Mouse (Mus musculus) MEL (cell line): ENCODE measurements at regions not wholly inside any gene's neighbourhood (a gene's known extent, or its start where the extent isn't known, plus 50 kb on each side); places are given as distances from the start of the nearest gene placed in this dataset.

ENCODE experiments used
- DNase-seq: peaks from one replicate; pipeline ENCODE4 v3.0.0; 2011; ENCODE audit warnings: low read depth, low spot score
- H3K27ac ChIP-seq: 2 replicates; pipeline ENCODE4 v1.5.1; 2012; ENCODE audit warnings: low read depth, mild to moderate bottlenecking, control low read depth, low read length, moderate library complexity; ENCODE audit not compliant: control insufficient read depth
- H3K27me3 ChIP-seq, 2 experiments: fragments of 150-350 bp in 1 of 2; sonication (generic) in 1 of 2; 2 replicates each; pipeline ENCODE4 v1.6.1; 2012; ENCODE audit warnings: low read length in 2 of 2, mild to moderate bottlenecking in 2 of 2, improper control_type of control experiment in 1 of 2, moderate library complexity in 1 of 2; ENCODE audit not compliant: insufficient read depth in 2 of 2, control insufficient read depth in 1 of 2
- H3K36me3 ChIP-seq, 2 experiments: 2 replicates each; pipeline ENCODE4 v1.6.1; 2012 to 2014; ENCODE audit warnings: low read length in 2 of 2, improper control_type of control experiment in 1 of 2, inconsistent platforms in 1 of 2, mild to moderate bottlenecking in 1 of 2; ENCODE audit not compliant: insufficient read depth in 2 of 2, control insufficient read depth in 1 of 2
- H3K4me1 ChIP-seq, 2 experiments: fragments of 150-350 bp in 1 of 2; sonication (generic) in 1 of 2; 2 replicates each; pipeline ENCODE4 v1.6.1; 2012; ENCODE audit warnings: low read length in 2 of 2, improper control_type of control experiment in 1 of 2, mild to moderate bottlenecking in 1 of 2; ENCODE audit not compliant: insufficient read depth in 2 of 2, control insufficient read depth in 1 of 2
- H3K4me3 ChIP-seq, 2 experiments: fragments of 150-350 bp in 1 of 2; sonication (generic) in 1 of 2; 2 replicates each; pipeline ENCODE4 v1.5.1; 2012; ENCODE audit warnings: low read depth in 2 of 2, low read length in 2 of 2, mild to moderate bottlenecking in 2 of 2, moderate library complexity in 2 of 2, control low read depth in 1 of 2, improper control_type of control experiment in 1 of 2; ENCODE audit not compliant: control insufficient read depth in 1 of 2, insufficient read depth in 1 of 2
- H3K79me2 ChIP-seq: 2 replicates; pipeline ENCODE4 v1.6.1; 2012; ENCODE audit warnings: mild to moderate bottlenecking, low read length, moderate library complexity; ENCODE audit not compliant: control insufficient read depth, poor library complexity, insufficient read depth
- H3K9ac ChIP-seq: 2 replicates; pipeline ENCODE4 v1.6.1; 2012; ENCODE audit warnings: low read depth, mild to moderate bottlenecking, control low read depth, low read length, moderate library complexity; ENCODE audit not compliant: control insufficient read depth, poor library complexity, severe bottlenecking
- H3K9me3 ChIP-seq: fragments of 150-350 bp; sonication (generic); replicated peaks from 2 replicates; pipeline ENCODE4 v1.6.1; 2012; ENCODE audit warnings: mild to moderate bottlenecking, low read length, improper control_type of control experiment, moderate library complexity; ENCODE audit not compliant: insufficient read depth
- CHD1 ChIP-seq: IDR thresholded peaks from 2 replicates; pipeline ENCODE4 v1.6.1; 2012; ENCODE audit warnings: low read depth, mild to moderate bottlenecking, inconsistent platforms, low read length, improper control_type of control experiment
- E2F4 ChIP-seq: IDR thresholded peaks from 2 replicates; pipeline ENCODE4 v1.6.1; 2011; ENCODE audit warnings: low read depth, low read length, improper control_type of control experiment, borderline replicate concordance
- GATA1 ChIP-seq: IDR thresholded peaks from 2 replicates; pipeline ENCODE4 v1.6.1; 2011; ENCODE audit warnings: low read depth, low read length, improper control_type of control experiment
- HCFC1 ChIP-seq: IDR thresholded peaks from 2 replicates; pipeline ENCODE4 v1.6.1; 2012; ENCODE audit warnings: low read depth, mild to moderate bottlenecking, inconsistent platforms, low read length, improper control_type of control experiment, moderate library complexity
- KAT2A ChIP-seq: conservative IDR thresholded peaks from 2 replicates; pipeline ENCODE4 v1.6.1; 2012; ENCODE audit warnings: low read depth, low read length, improper control_type of control experiment, inconsistent platforms
- MAZ ChIP-seq: IDR thresholded peaks from 2 replicates; pipeline ENCODE4 v1.6.1; 2012; ENCODE audit warnings: low read depth, mild to moderate bottlenecking, inconsistent platforms, low read length, improper control_type of control experiment
- MYB ChIP-seq: IDR thresholded peaks from 2 replicates; pipeline ENCODE4 v1.6.1; 2011; ENCODE audit warnings: mild to moderate bottlenecking, low read depth, low read length, improper control_type of control experiment
- MYC ChIP-seq: IDR thresholded peaks from 2 replicates; pipeline ENCODE4 v1.6.1; 2011; ENCODE audit warnings: low read depth, mild to moderate bottlenecking, low read length, improper control_type of control experiment, moderate library complexity
- NELFE ChIP-seq: IDR thresholded peaks from 2 replicates; pipeline ENCODE4 v1.6.1; 2011; ENCODE audit warnings: low read depth, low read length, improper control_type of control experiment
- POLR2A ChIP-seq, 2 experiments: IDR thresholded peaks; 2 replicates each; pipeline ENCODE4 v1.6.1; 2011 to 2012; ENCODE audit warnings: low read length in 2 of 2, mild to moderate bottlenecking in 2 of 2, control low read depth in 1 of 2, improper control_type of control experiment in 1 of 2, low read depth in 1 of 2, moderate library complexity in 1 of 2; ENCODE audit not compliant: control insufficient read depth in 1 of 2, insufficient read depth in 1 of 2, poor library complexity in 1 of 2
- POLR2AphosphoS2 ChIP-seq: IDR thresholded peaks from 2 replicates; pipeline ENCODE4 v1.6.1; 2011; ENCODE audit warnings: low read length, improper control_type of control experiment
- RCOR1 ChIP-seq: IDR thresholded peaks from 2 replicates; pipeline ENCODE4 v1.6.1; 2012; ENCODE audit warnings: low read depth, mild to moderate bottlenecking, inconsistent platforms, low read length, improper control_type of control experiment
- SIN3A ChIP-seq: IDR thresholded peaks from 2 replicates; pipeline ENCODE4 v1.6.1; 2012; ENCODE audit warnings: low read length, improper control_type of control experiment, inconsistent platforms
- SMC3 ChIP-seq: IDR thresholded peaks from 2 replicates; pipeline ENCODE4 v1.6.1; 2011; ENCODE audit warnings: low read depth, low read length, improper control_type of control experiment
- TAL1 ChIP-seq: IDR thresholded peaks from 2 replicates; pipeline ENCODE4 v1.6.1; 2012; ENCODE audit warnings: mild to moderate bottlenecking, inconsistent platforms, low read length, moderate library complexity, mixed read lengths
- TBP ChIP-seq: IDR thresholded peaks from 2 replicates; pipeline ENCODE4 v1.8.0; 2011; ENCODE audit warnings: low read depth, low read length, improper control_type of control experiment
- TCF12 ChIP-seq: IDR thresholded peaks from 2 replicates; pipeline ENCODE4 v1.6.1; 2014; ENCODE audit warnings: low read depth, mild to moderate bottlenecking, inconsistent platforms, low read length, improper control_type of control experiment, moderate library complexity
- UBTF ChIP-seq: IDR thresholded peaks from 2 replicates; pipeline ENCODE4 v1.6.1; 2012; ENCODE audit warnings: low read depth, mild to moderate bottlenecking, inconsistent platforms, low read length, improper control_type of control experiment, moderate library complexity, borderline replicate concordance; ENCODE audit not compliant: insufficient read depth
- USF1 ChIP-seq: IDR thresholded peaks from 2 replicates; pipeline ENCODE4 v1.6.1; 2014; ENCODE audit warnings: low read depth, mild to moderate bottlenecking, inconsistent platforms, low read length, improper control_type of control experiment, moderate library complexity
- ZKSCAN1 ChIP-seq: IDR thresholded peaks from 2 replicates; pipeline ENCODE4 v1.6.1; 2012; ENCODE audit warnings: low read depth, mild to moderate bottlenecking, inconsistent platforms, low read length, improper control_type of control experiment, moderate library complexity
- ZMIZ1 ChIP-seq: IDR thresholded peaks from 2 replicates; pipeline ENCODE4 v1.6.1; 2012; ENCODE audit warnings: low read depth, mild to moderate bottlenecking, inconsistent platforms, low read length, improper control_type of control experiment, moderate library complexity
- ZNF384 ChIP-seq: IDR thresholded peaks from 2 replicates; pipeline ENCODE4 v1.6.1; 2012; ENCODE audit warnings: low read depth, mild to moderate bottlenecking, inconsistent platforms, low read length, improper control_type of control experiment

GRCm38 (mm10) chr3:41436238-41436637, 119.3 kb upstream of the Jade1 start:
- TF ChIP-seq MYB = no peak
- TF ChIP-seq POLR2A (IDR thresholded peaks at IDR 0.05; ENCODE audit: control insufficient read depth in 1 of 2, insufficient read depth in 1 of 2, low read depth in 1 of 2, low read length in 2 of 2, poor library complexity in 1 of 2) = no peak
- TF ChIP-seq USF1 = no peak
- no peak for TF ChIP-seq SIN3A
- no peak for TF ChIP-seq NELFE
- TF ChIP-seq ZMIZ1 = no peak
- TF ChIP-seq E2F4 = no peak
- TF ChIP-seq UBTF = no peak
- no peak for TF ChIP-seq KAT2A
- no peak for TF ChIP-seq CHD1
- TF ChIP-seq TCF12 = no peak
- no peak for TF ChIP-seq HCFC1
- TF ChIP-seq ZKSCAN1 = no peak
- TF ChIP-seq POLR2AphosphoS2 = no peak
- H3K27ac ChIP-seq = no peak overlapping the region
- DNase-seq = no peak
- no peaks in the 10 kb centered on the region for H3K9me3 ChIP-seq
- no peaks in the 10 kb centered on the region for H3K27me3 ChIP-seq
- H3K9ac ChIP-seq = no peak overlapping the region
- H3K36me3 ChIP-seq = no peaks in the 10 kb centered on the region
- H3K4me1 ChIP-seq = no peaks in the 10 kb centered on the region
- no peaks in the 10 kb centered on the region for H3K79me2 ChIP-seq
- H3K4me3 ChIP-seq = no peak overlapping the region

GRCm38 (mm10) chr3:41433106-41433505, 122.4 kb upstream of the Jade1 start:
- Histone ChIP-seq H3K27me3 (no peaks in the 10 kb centered on the region), H3K4me1 (no peaks in the 10 kb centered on the region), H3K79me2 (no peaks in the 10 kb centered on the region)
- TF ChIP-seq MAZ = no peak
- no peak for TF ChIP-seq USF1
- no peak for TF ChIP-seq ZKSCAN1
- no peak for TF ChIP-seq TCF12
- TF ChIP-seq SMC3 = no peak
- TF ChIP-seq RCOR1 = no peak
- TF ChIP-seq UBTF = no peak
- no peak for TF ChIP-seq POLR2AphosphoS2
- no peak for TF ChIP-seq POLR2A (IDR thresholded peaks at IDR 0.05; ENCODE audit: control insufficient read depth in 1 of 2, insufficient read depth in 1 of 2, low read depth in 1 of 2, low read length in 2 of 2, poor library complexity in 1 of 2)
- TF ChIP-seq MYB = no peak
- TF ChIP-seq TAL1 = no peak
- TF ChIP-seq ZNF384 = no peak
- no peak for TF ChIP-seq TBP
- no peak for TF ChIP-seq SIN3A
- no peak for TF ChIP-seq MYC
- TF ChIP-seq NELFE = no peak
- TF ChIP-seq GATA1 = no peak
- TF ChIP-seq, all 39 proteins: peak for 0
- Histone ChIP-seq H3K9me3 (no peaks in the 10 kb centered on the region), H3K4me3 (no peak overlapping the region), H3K36me3 (no peaks in the 10 kb centered on the region), H3K27ac (no peak overlapping the region), H3K9ac (no peak overlapping the region)
- DNase-seq = no peak
